Mouse (Mus musculus): ENCODE results near the gene Pla2g4e.

- TF ChIP-seq POLR2A (IDR thresholded peaks at IDR 0.05; ENCODE audit: control insufficient read depth in 1 of 2, insufficient read depth in 1 of 2, low read depth in 1 of 2, low read length in 2 of 2, poor library complexity in 1 of 2) (no peak), MAFK (IDR thresholded peaks at IDR 0.05; ENCODE audit: borderline replicate concordance, low read depth, low read length) (no peak), MXI1 (IDR thresholded peaks at IDR 0.05; ENCODE audit: low read depth, low read length) (no peak), SMC3 (IDR thresholded peaks at IDR 0.05; ENCODE audit: low read depth, low read length) (no peak), CTCF (IDR thresholded peaks at IDR 0.05 in 2 of 3, conservative IDR thresholded peaks at IDR 0.05 in 1 of 3; ENCODE audit: control insufficient read depth in 1 of 3, insufficient read depth in 1 of 3, low read depth in 2 of 3, low read length in 3 of 3, poor library complexity in 1 of 3, severe bottlenecking in 1 of 3) (no peak), UBTF (IDR thresholded peaks at IDR 0.05; ENCODE audit: borderline replicate concordance, insufficient read depth, low read depth, low read length) (no peak), ZNF384 (IDR thresholded peaks at IDR 0.05; ENCODE audit: low read depth, low read length) (no peak)
These were observed 115.8 kb downstream of the Pla2g4e start for GRCm38 (mm10) chr2:120129252-120129908.
